Mouse (Mus musculus) stomach, embryonic 14.5 days (tissue): ENCODE measurements around the gene Sirt2. TPM values are rescaled to one million over a fixed set of nuclear protein-coding genes. Genes with fewer than 3 reads are reported as not detected.
A peak's percentile ranks its signal among the peaks of the same experiment; 100 is the strongest.

Source experiments
- ATAC-seq: fragments of 200-750 bp; cut with Nextera tagmentation; 2 replicates; pipeline ENCODE4 v1.8.0; 2017; ENCODE audit warnings: low read depth, moderate TSS enrichment; ENCODE audit not compliant: insufficient number of reproducible peaks, insufficient read depth, low FRiP score
- H3K27ac ChIP-seq: fragments of 300-500 bp; sonication (generic); 2 replicates; pipeline ENCODE4 v1.5.1; 2014; ENCODE audit warnings: mild to moderate bottlenecking, low read length, moderate library complexity, mixed read lengths
- H3K27me3 ChIP-seq: fragments of 300-500 bp; sonication (generic); 2 replicates; pipeline ENCODE4 v1.6.1; 2014; ENCODE audit warnings: low read length, control low read depth, mixed read lengths; ENCODE audit not compliant: control insufficient read depth, insufficient read depth
- H3K36me3 ChIP-seq: fragments of 300-500 bp; sonication (generic); 2 replicates; pipeline ENCODE4 v1.6.1; 2014; ENCODE audit warnings: mild to moderate bottlenecking, control low read depth, low read length, moderate library complexity, mixed read lengths; ENCODE audit not compliant: control insufficient read depth, insufficient read depth
- H3K4me1 ChIP-seq: fragments of 300-500 bp; sonication (generic); 2 replicates; pipeline ENCODE4 v1.6.1; 2014; ENCODE audit warnings: low read length, control low read depth, mixed read lengths; ENCODE audit not compliant: control insufficient read depth, insufficient read depth
- H3K4me2 ChIP-seq: fragments of 300-500 bp; sonication (generic); replicated peaks from 2 replicates; pipeline ENCODE4 v1.6.1; 2014; ENCODE audit warnings: low read depth, low read length, control low read depth
- H3K4me3 ChIP-seq: fragments of 300-500 bp; sonication (generic); 2 replicates; pipeline ENCODE4 v1.5.1; 2014; ENCODE audit warnings: low read depth, low read length, control low read depth
- H3K9ac ChIP-seq: fragments of 300-500 bp; sonication (generic); replicated peaks from 2 replicates; pipeline ENCODE4 v1.6.1; 2014; ENCODE audit warnings: low read depth, mild to moderate bottlenecking, control low read depth, low read length, moderate library complexity, mixed read lengths
- H3K9me3 ChIP-seq: fragments of 300-500 bp; sonication (generic); 2 replicates; pipeline ENCODE4 v1.6.1; 2016; ENCODE audit warnings: low read depth, low read length, control low read depth; ENCODE audit not compliant: control insufficient read depth
- WGBS: fragments of 180-500 bp; shearing (Covaris S2); extraction: QIAGEN DNeasy Blood & Tissue Kit; methylation state at CpG from one replicate; pipeline ENCODE4 v1.1.7; 2014; 5-methylcytosine and 5-hydroxymethylcytosine counted together
- polyA plus RNA-seq: library from polyadenylated mRNA; unstranded; fragments of >200 nt; fragmentation: Nextera tagmentation; extraction: Ambion mirVana; gene quantifications from 2 replicates; pipeline ENCODE4 v1.2.1, GENCODE M21; 2014

Sirt2 gene
- polyA plus RNA-seq, 1 experiment from 2014 or later = 68.8 TPM

DNA sequence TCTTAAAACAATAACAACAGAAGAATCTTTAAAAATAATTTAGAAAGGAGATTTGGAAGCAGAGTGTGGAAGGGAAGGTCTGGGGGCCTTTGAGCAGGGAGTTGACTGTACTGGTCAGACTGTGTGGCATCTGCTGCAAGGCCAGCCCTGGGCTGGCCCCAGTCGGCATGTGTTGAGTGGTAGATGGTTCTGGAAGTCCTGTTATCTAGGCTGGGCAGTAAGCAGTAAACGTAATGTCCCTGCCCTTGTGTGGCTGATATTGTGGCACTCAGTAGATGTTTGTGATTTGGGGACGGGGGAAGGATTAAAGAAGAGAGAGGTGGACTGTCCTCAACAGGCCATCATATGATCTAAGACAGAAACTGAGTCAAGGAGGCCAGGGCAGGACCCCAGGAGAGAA, 3.8 kb downstream of the Sirt2 start:
- Histone ChIP-seq H3K9ac (no peak overlapping the region), H3K4me3 (no peak overlapping the region), H3K9me3 (no peaks in the 10 kb centered on the region), H3K36me3 (peaks cover 4% of the 10 kb centered on the region; the same call in 1 of the 2 replicates), H3K27me3 (no peaks in the 10 kb centered on the region), H3K27ac (no peak overlapping the region), H3K4me2 (no peak overlapping the region), H3K4me1 (peaks cover 13% of the 10 kb centered on the region)
- 91% methylated on average over 3 of the region's 3 CpGs for WGBS
- ATAC-seq = no peak

GRCm38 (mm10) chr7:28771867-28772266, 5.3 kb downstream of the Sirt2 start:
- H3K4me2 ChIP-seq = no peak overlapping the region
- H3K9me3 ChIP-seq = no peaks in the 10 kb centered on the region
- no peak overlapping the region for H3K4me3 ChIP-seq
- ATAC-seq = no peak
- 90% methylated on average over 11 of the region's 11 CpGs for WGBS
- H3K27ac ChIP-seq = no peak overlapping the region
- peaks cover 4% of the 10 kb centered on the region for H3K36me3 ChIP-seq
- H3K27me3 ChIP-seq = no peaks in the 10 kb centered on the region
- peaks cover 8% of the 10 kb centered on the region for H3K4me1 ChIP-seq
- H3K9ac ChIP-seq = no peak overlapping the region

- WGBS = 62% methylated on average over 3 of the region's 3 CpGs
- no peak overlapping the region for H3K4me3 ChIP-seq
- no peaks in the 10 kb centered on the region for H3K9me3 ChIP-seq
- H3K27ac ChIP-seq = no peak overlapping the region
- H3K27me3 ChIP-seq = no peaks in the 10 kb centered on the region
- peaks cover 10% of the 10 kb centered on the region for H3K36me3 ChIP-seq
- no peak for ATAC-seq
- no peaks in the 10 kb centered on the region for H3K4me1 ChIP-seq
- no peak overlapping the region for H3K9ac ChIP-seq
- no peak overlapping the region for H3K4me2 ChIP-seq
Measured at GRCm38 (mm10) chr7:28773163-28773562, 6.6 kb downstream of the Sirt2 start.

GRCm38 (mm10) chr7:28774164-28774563, 7.6 kb downstream of the Sirt2 start:
- peaks cover 10% of the 10 kb centered on the region for H3K36me3 ChIP-seq
- no peak overlapping the region for H3K4me3 ChIP-seq
- H3K4me1 ChIP-seq = no peaks in the 10 kb centered on the region
- H3K27me3 ChIP-seq = no peaks in the 10 kb centered on the region
- no peaks in the 10 kb centered on the region for H3K9me3 ChIP-seq
- no peak overlapping the region for H3K27ac ChIP-seq
- WGBS = 86% methylated on average over 12 of the region's 12 CpGs
- H3K9ac ChIP-seq = no peak overlapping the region
- ATAC-seq = no peak
- H3K4me2 ChIP-seq = no peak overlapping the region

DNA sequence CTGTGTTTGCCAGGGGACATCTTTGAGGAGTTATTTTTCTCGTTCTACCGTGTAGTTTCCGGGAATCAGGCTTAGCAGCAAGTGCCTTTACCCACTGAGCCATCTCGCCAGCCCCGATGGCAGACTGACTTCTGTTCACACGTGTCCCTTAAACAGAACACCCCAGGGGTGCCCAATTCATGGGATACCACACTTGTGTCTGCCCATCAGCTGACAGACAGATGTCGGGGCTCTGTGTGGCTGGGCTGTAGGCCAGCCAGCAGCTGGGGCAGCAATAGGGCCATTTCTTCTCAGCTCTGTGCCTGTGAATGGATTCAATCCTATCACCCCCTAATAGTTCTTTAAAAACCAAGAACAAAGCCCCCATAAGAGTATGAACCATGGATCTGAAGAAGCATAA, 8.6 kb downstream of the Sirt2 start:
- Histone ChIP-seq H3K9ac (no peak overlapping the region), H3K36me3 (peaks cover 10% of the 10 kb centered on the region)

GRCm38 (mm10) chr7:28778825-28779224, 12.3 kb downstream of the Sirt2 start:
- Histone ChIP-seq H3K9me3 (no peaks in the 10 kb centered on the region), H3K27me3 (no peaks in the 10 kb centered on the region), H3K36me3 (peaks cover 9% of the 10 kb centered on the region), H3K27ac (no peak overlapping the region), H3K4me1 (peaks cover 5% of the 10 kb centered on the region; the same call in 1 of the 2 replicates), H3K4me2 (no peak overlapping the region), H3K4me3 (no peak overlapping the region), H3K9ac (no peak overlapping the region)
- no peak for ATAC-seq
- WGBS = 77% methylated on average over 9 of the region's 9 CpGs

More for the DNA sequence above, 8.6 kb downstream of the Sirt2 start:
- no peak overlapping the region for H3K4me2 ChIP-seq
- no peak overlapping the region for H3K27ac ChIP-seq
- no peak overlapping the region for H3K4me3 ChIP-seq
- 86% methylated on average over 7 of the region's 7 CpGs for WGBS
- no peaks in the 10 kb centered on the region for H3K27me3 ChIP-seq
- ATAC-seq = no peak
- no peaks in the 10 kb centered on the region for H3K9me3 ChIP-seq
- H3K4me1 ChIP-seq = peaks cover under 1% of the 10 kb centered on the region; the same call in 1 of the 2 replicates

DNA sequence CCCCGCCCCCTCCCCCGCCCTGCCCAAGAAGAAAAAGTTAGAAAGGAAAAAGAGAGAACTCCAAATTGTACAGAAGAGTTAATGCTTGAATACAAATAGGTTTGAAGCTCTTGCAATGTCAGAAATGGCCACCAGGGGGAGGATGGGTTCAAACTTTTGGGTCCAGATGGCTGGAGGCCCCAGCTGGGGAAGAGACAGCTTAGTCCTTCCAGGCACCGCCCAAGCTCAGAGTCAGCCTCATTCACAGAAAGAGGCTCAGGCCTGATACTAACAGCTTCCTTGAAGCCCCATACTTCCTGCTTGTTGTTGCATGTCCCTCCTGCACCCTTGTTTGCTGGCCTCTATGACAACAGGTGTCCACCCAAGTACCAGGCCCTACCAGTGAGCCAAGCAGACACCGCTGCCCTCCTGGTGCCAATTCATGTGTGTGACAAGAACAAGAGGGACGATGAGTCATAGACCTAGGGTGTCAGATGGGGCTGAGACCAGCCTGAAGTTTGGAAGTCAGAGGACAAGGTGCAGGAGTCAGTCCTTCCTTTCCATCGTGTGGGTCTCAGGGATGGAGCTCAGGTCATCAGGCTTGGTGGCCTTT, 13.6 kb downstream of the Sirt2 start:
- H3K27me3 ChIP-seq = no peaks in the 10 kb centered on the region
- H3K9ac ChIP-seq = no peak overlapping the region
- peak; percentile 70; the same call in 1 of the 2 replicates for ATAC-seq
- peaks cover 5% of the 10 kb centered on the region; the same call in 1 of the 2 replicates for H3K4me1 ChIP-seq
- no peaks in the 10 kb centered on the region for H3K9me3 ChIP-seq
- H3K36me3 ChIP-seq = peaks cover 12% of the 10 kb centered on the region
- peak overlapping the region; percentile 55; the same call in 1 of the 2 replicates for H3K27ac ChIP-seq
- no peak overlapping the region for H3K4me3 ChIP-seq
- WGBS = 39% methylated on average over 6 of the region's 6 CpGs
- H3K4me2 ChIP-seq = no peak overlapping the region

DNA sequence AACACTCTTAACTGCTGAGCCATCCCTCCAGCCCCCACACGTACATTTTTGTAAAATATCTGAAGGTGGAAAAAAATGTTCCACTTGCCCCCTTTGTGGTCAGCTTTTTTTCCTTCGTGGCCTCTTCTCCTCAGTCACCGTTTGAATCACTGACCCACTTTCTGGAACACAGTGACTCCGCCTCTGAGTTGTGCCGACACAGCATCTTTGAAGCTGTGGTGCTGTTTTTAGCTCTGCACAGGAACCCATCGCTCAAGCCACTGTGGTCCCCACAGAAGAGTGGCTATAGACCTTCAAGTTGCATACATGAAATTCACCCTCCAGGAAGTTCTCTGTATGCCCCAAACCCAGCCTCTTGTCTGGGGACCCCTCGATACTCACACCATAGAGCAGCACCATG, 14.3 kb downstream of the Sirt2 start:
- Histone ChIP-seq H3K4me2 (no peak overlapping the region), H3K9ac (no peak overlapping the region), H3K9me3 (no peaks in the 10 kb centered on the region), H3K4me1 (peaks cover 5% of the 10 kb centered on the region; the same call in 1 of the 2 replicates), H3K4me3 (no peak overlapping the region), H3K27me3 (no peaks in the 10 kb centered on the region), H3K27ac (no peak overlapping the region; the same call in 1 of the 2 replicates), H3K36me3 (peaks cover 12% of the 10 kb centered on the region)
- no peak for ATAC-seq
- 76% methylated on average over 7 of the region's 7 CpGs for WGBS

GRCm38 (mm10) chr7:28781261-28781663, 14.7 kb downstream of the Sirt2 start:
- no peaks in the 10 kb centered on the region for H3K27me3 ChIP-seq
- no peak overlapping the region for H3K9ac ChIP-seq
- ATAC-seq = no peak
- 90% methylated on average over 8 of the region's 8 CpGs for WGBS
- H3K4me2 ChIP-seq = no peak overlapping the region
- H3K36me3 ChIP-seq = peaks cover 15% of the 10 kb centered on the region
- H3K4me3 ChIP-seq = no peak overlapping the region
- no peak overlapping the region for H3K27ac ChIP-seq
- no peaks in the 10 kb centered on the region for H3K9me3 ChIP-seq
- peaks cover 5% of the 10 kb centered on the region; the same call in 1 of the 2 replicates for H3K4me1 ChIP-seq
